Mouse (Mus musculus) intestine, embryonic 14.5 days (tissue): ENCODE data around the gene Eno1. TPM values are rescaled to one million over a fixed set of nuclear protein-coding genes. Genes with fewer than 3 reads are reported as not detected.
A peak's percentile ranks its signal among the peaks of the same experiment; 100 is the strongest.

Source experiments
- ATAC-seq: fragments of 200-750 bp; cut with Nextera tagmentation; replicated peaks from 2 replicates; pipeline ENCODE4 v1.8.0; 2017; ENCODE audit warnings: low read depth, moderate number of reproducible peaks, moderate TSS enrichment, moderate library complexity; ENCODE audit not compliant: low FRiP score, low TSS enrichment
- DNase-seq: peaks from one replicate; pipeline ENCODE4 v3.0.0-alpha.2; 2018; ENCODE audit warnings: low spot score
- H3K27ac ChIP-seq: fragments of 300-500 bp; sonication (generic); 2 replicates; pipeline ENCODE4 v1.5.1; 2014; ENCODE audit warnings: low read depth, mild to moderate bottlenecking, control low read depth
- H3K27me3 ChIP-seq: fragments of 300-500 bp; sonication (generic); replicated peaks from 2 replicates; pipeline ENCODE4 v1.6.1; 2014; ENCODE audit warnings: low read length, control low read depth; ENCODE audit not compliant: control insufficient read depth, insufficient read depth
- H3K36me3 ChIP-seq: fragments of 300-500 bp; sonication (generic); 2 replicates; pipeline ENCODE4 v1.6.1; 2014; ENCODE audit warnings: low read length, control low read depth; ENCODE audit not compliant: control insufficient read depth, insufficient read depth
- H3K4me1 ChIP-seq: fragments of 300-500 bp; sonication (generic); replicated peaks from 2 replicates; pipeline ENCODE4 v1.6.1; 2014; ENCODE audit warnings: low read length, control low read depth, mixed read lengths; ENCODE audit not compliant: control insufficient read depth, insufficient read depth
- H3K4me2 ChIP-seq: fragments of 300-500 bp; sonication (generic); 2 replicates; pipeline ENCODE4 v1.6.1; 2014; ENCODE audit warnings: low read length
- H3K4me3 ChIP-seq: fragments of 300-500 bp; sonication (generic); 2 replicates; pipeline ENCODE4 v1.5.1; 2014; ENCODE audit warnings: low read depth, low read length, control low read depth, mixed read lengths
- H3K9ac ChIP-seq: fragments of 300-500 bp; sonication (generic); 2 replicates; pipeline ENCODE4 v1.6.1; 2014; ENCODE audit warnings: mild to moderate bottlenecking, low read length
- H3K9me3 ChIP-seq: fragments of 300-500 bp; sonication (generic); 2 replicates; pipeline ENCODE4 v1.6.1; 2016; ENCODE audit warnings: low read length, control low read depth; ENCODE audit not compliant: control insufficient read depth
- WGBS: fragments of 180-500 bp; shearing (Covaris S2); extraction: QIAGEN DNeasy Blood & Tissue Kit; methylation state at CpG from one replicate; pipeline ENCODE4 v1.1.7; 2014; 5-methylcytosine and 5-hydroxymethylcytosine counted together
- polyA plus RNA-seq: library from polyadenylated mRNA; unstranded; fragments of >200 nt; fragmentation: Nextera tagmentation; extraction: Ambion mirVana; gene quantifications from 2 replicates; pipeline ENCODE4 v1.2.1, GENCODE M21; 2014

The Eno1 gene
- polyA plus RNA-seq, 1 experiment from 2014 or later, result 1,939 TPM

DNA sequence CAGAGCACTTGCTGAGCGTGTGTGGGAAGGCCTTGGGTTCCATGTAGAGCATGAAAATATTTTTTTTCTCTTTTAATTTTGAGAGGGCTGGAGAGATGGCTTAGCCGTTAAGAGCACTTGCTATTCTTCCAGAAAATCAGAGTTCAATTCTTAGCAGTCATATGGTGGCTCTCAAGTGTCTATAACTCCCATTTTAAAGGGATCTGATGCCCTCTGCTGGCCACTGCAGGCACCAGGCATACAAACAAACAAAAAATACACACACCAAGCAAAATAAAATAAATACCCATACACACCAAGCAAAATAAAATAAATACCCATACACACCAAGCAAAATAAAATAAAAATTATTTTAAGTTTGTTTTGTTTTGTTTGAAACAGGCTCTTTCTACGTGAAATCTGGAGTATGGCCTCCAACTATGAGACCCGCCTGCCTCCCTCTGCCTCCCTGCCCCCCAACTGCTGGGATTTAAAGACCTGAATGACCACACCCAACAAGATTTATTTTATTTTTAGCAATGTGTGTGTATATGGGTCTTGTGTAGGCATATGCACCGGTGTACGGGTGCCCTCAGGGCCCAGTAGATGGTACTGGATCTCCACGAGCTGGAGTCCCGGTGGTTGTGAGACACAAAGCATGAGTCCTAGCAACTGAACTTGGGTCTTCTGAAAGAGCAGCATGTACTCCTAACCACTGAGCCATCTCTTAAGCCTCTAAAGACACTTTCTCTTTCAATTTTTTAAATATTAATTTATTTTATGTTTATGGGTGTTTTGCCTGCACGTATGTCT is 16.8 kb upstream of the Eno1 start:
- H3K9ac ChIP-seq, result no peak overlapping the region
- no peaks in the 10 kb centered on the region for H3K9me3 ChIP-seq
- no peak overlapping the region for H3K27ac ChIP-seq
- 73% methylated on average over 9 of the region's 9 CpGs for WGBS
- H3K4me2 ChIP-seq, result no peak overlapping the region
- no peak for DNase-seq
- ATAC-seq, result no peak; the same call in 1 of the 2 replicates
- H3K4me1 ChIP-seq, result no peaks in the 10 kb centered on the region
- H3K27me3 ChIP-seq, result no peaks in the 10 kb centered on the region
- no peak overlapping the region for H3K4me3 ChIP-seq
- H3K36me3 ChIP-seq, result no peaks in the 10 kb centered on the region

- ATAC-seq (peak; percentile 53), DNase-seq (peak; percentile 75)
- Histone ChIP-seq H3K9ac (0 out of 2 replicates have a peak overlapping the region, but pooled peaks have one; percentile 29), H3K4me3 (peak overlapping the region; percentile 18), H3K4me1 (no peaks in the 10 kb centered on the region), H3K9me3 (no peaks in the 10 kb centered on the region), H3K27me3 (no peaks in the 10 kb centered on the region), H3K4me2 (peak overlapping the region; percentile 50), H3K27ac (no peak overlapping the region), H3K36me3 (no peaks in the 10 kb centered on the region)
- 19% methylated on average over 11 of the region's 11 CpGs for WGBS
Observed at GRCm38 (mm10) chr4:150220584-150220983, 15.9 kb upstream of the Eno1 start.

- no peaks in the 10 kb centered on the region for H3K27me3 ChIP-seq
- 52% methylated on average over 10 of the region's 10 CpGs for WGBS
- no peaks in the 10 kb centered on the region for H3K4me1 ChIP-seq
- H3K9me3 ChIP-seq, result no peaks in the 10 kb centered on the region
- H3K4me2 ChIP-seq, result peak overlapping the region; percentile 50
- no peak overlapping the region for H3K27ac ChIP-seq
- no peak for ATAC-seq
- H3K9ac ChIP-seq, result 0 out of 2 replicates have a peak overlapping the region, but pooled peaks have one; percentile 29
- no peak for DNase-seq
- H3K36me3 ChIP-seq, result no peaks in the 10 kb centered on the region
- 0 out of 2 replicates have a peak overlapping the region, but pooled peaks have one; percentile 18 for H3K4me3 ChIP-seq
Observed at GRCm38 (mm10) chr4:150221017-150221640, 15.4 kb upstream of the Eno1 start.

- 77% methylated on average over 4 of the region's 4 CpGs for WGBS
Observed at GRCm38 (mm10) chr4:150223830-150224229, 12.7 kb upstream of the Eno1 start.

GRCm38 (mm10) chr4:150225700-150226099 is 10.8 kb upstream of the Eno1 start:
- Histone ChIP-seq H3K4me1 (peaks cover 9% of the 10 kb centered on the region), H3K9ac (no peak overlapping the region), H3K27me3 (no peaks in the 10 kb centered on the region), H3K27ac (no peak overlapping the region), H3K4me3 (no peak overlapping the region), H3K36me3 (no peaks in the 10 kb centered on the region), H3K4me2 (no peak overlapping the region), H3K9me3 (no peaks in the 10 kb centered on the region)
- DNase-seq, result no peak
- ATAC-seq, result no peak
- 82% methylated on average over 1 of the region's 1 CpGs for WGBS

More at GRCm38 (mm10) chr4:150223830-150224229, 12.7 kb upstream of the Eno1 start:
- Histone ChIP-seq H3K27ac (no peak overlapping the region), H3K4me3 (no peak overlapping the region), H3K27me3 (no peaks in the 10 kb centered on the region), H3K36me3 (no peaks in the 10 kb centered on the region), H3K4me2 (no peak overlapping the region), H3K4me1 (no peaks in the 10 kb centered on the region), H3K9me3 (no peaks in the 10 kb centered on the region), H3K9ac (no peak overlapping the region)
- DNase-seq (no peak), ATAC-seq (no peak)

DNA sequence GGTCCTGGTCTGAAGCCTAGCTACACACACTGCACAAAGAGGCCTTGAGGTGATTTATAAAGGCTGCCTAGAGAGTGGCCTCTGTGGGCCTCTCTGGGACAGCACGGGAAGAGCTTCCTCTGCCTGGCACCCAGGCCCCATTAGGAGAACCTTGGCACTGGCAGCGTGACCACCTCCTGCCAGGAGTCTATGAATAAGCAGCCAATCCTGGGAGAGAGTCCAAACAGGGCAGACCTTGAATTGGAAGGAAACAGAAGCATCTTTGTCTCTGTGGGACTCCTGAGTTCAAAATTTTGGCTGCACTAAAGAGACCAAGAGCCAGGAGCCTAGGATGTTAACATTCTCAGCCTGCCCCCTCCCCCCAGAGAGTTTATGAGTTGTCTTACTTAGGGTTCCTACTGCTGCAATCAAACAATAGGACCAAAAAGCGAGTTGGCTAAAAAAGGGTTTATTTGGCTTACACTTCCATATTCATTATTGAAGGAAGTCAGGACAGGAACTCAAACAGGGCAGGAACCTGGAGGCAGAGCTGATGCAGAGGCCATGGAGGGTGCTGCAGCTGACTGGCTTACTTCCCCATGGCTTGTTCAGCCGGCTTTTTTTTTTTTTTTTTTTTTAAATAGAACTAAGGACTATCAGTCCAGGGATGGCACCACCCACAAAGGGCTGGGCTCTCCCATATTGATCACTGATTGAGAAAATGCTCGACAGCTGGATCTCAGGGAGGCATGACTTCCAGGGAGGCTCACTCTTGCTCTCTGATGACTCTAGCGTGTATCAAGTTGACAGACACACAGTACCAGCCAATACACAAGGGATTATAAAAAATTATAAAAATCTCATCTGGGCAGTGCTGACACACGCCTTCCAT is 9.5 kb upstream of the Eno1 start:
- Histone ChIP-seq H3K9me3 (no peaks in the 10 kb centered on the region), H3K27ac (no peak overlapping the region), H3K36me3 (no peaks in the 10 kb centered on the region), H3K27me3 (no peaks in the 10 kb centered on the region), H3K4me1 (peaks cover 15% of the 10 kb centered on the region), H3K4me3 (no peak overlapping the region), H3K4me2 (no peak overlapping the region), H3K9ac (no peak overlapping the region)
- no peak for ATAC-seq
- WGBS, result 71% methylated on average over 7 of the region's 7 CpGs
- DNase-seq, result no peak

- no peak overlapping the region for H3K27ac ChIP-seq
- DNase-seq (no peak), ATAC-seq (no peak)
- H3K4me2 ChIP-seq, result no peak overlapping the region
- WGBS, result 40% methylated on average over 7 of the region's 7 CpGs
- H3K27me3 ChIP-seq, result no peaks in the 10 kb centered on the region
- no peaks in the 10 kb centered on the region for H3K9me3 ChIP-seq
- no peak overlapping the region for H3K9ac ChIP-seq
- peaks cover 17% of the 10 kb centered on the region for H3K4me1 ChIP-seq
- no peak overlapping the region for H3K4me3 ChIP-seq
- no peaks in the 10 kb centered on the region for H3K36me3 ChIP-seq
Observed at GRCm38 (mm10) chr4:150228581-150229348, 7.8 kb upstream of the Eno1 start.
